Mouse (Mus musculus): ENCODE data around the gene Pitpnm3. TPM values are rescaled to one million over a fixed set of nuclear protein-coding genes. Genes with fewer than 3 reads are reported as not detected.

Pitpnm3 gene
- polyA plus RNA-seq, 1 experiment, result not detected

DNA sequence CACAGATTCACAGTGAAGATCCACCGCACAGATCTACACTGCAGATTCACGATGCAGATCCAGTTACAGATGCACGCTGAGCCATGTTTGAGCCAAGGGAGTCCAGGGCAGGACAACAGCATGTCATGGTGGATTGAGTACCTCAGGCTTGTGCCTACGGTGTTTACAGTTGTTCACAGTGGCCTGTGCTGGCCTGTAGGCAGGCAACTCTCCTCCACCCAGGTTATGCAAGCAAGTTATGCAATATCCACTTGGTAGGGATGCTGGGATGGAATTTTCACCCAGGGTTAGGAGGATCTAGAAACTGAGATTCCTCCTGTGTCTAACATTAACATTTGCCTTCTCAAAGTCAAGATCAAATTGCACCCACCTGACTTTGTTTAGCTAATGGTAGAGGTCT lies 53.0 kb downstream of the Pitpnm3 start:
- H3K4me3 ChIP-seq (replicated peaks), result no peak overlapping the region
- H3K4me1 ChIP-seq (ENCODE audit: control insufficient read depth), result no peaks in the 10 kb centered on the region
- no peaks in the 10 kb centered on the region for H3K36me3 ChIP-seq (ENCODE audit: control insufficient read depth)
- no peaks in the 10 kb centered on the region for H3K9me3 ChIP-seq (ENCODE audit: control insufficient read depth, low read length)
- H3K27me3 ChIP-seq (ENCODE audit: control insufficient read depth), result no peaks in the 10 kb centered on the region
- TF ChIP-seq TAL1 (IDR thresholded peaks at IDR 0.05; ENCODE audit: low read length) (no peak), GATA1 (IDR thresholded peaks at IDR 0.05; ENCODE audit: low read length) (no peak)

DNA sequence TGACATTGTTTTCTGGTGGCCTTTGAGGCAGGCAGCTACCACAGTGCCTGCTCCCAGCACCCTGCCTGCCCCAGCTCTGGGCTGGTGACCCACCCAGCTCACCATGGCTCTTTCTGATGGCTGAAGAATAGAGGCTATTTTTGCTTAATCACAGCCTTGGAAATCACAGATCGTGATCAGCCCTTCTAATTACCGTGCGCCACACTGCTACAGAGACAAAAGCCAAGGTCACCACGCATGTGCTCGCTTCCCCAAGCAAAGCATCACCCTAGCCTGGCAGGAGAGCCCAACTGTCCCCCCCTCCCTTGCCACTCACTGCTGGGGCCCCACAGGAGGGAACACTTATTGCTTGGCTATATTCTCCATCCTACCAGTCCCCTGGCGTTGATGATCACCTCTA lies 55.1 kb downstream of the Pitpnm3 start:
- Histone ChIP-seq H3K36me3 (ENCODE audit: control insufficient read depth) (no peaks in the 10 kb centered on the region), H3K4me1 (ENCODE audit: control insufficient read depth) (no peaks in the 10 kb centered on the region), H3K9me3 (ENCODE audit: control insufficient read depth, low read length) (no peaks in the 10 kb centered on the region), H3K4me3 (replicated peaks) (no peak overlapping the region), H3K27me3 (ENCODE audit: control insufficient read depth) (no peaks in the 10 kb centered on the region)
- TF ChIP-seq GATA1 (IDR thresholded peaks at IDR 0.05; ENCODE audit: low read length) (no peak), TAL1 (IDR thresholded peaks at IDR 0.05; ENCODE audit: low read length) (no peak)

- H3K27me3 ChIP-seq (ENCODE audit: control insufficient read depth), result no peaks in the 10 kb centered on the region
- H3K9me3 ChIP-seq (ENCODE audit: control insufficient read depth, low read length), result no peaks in the 10 kb centered on the region
- no peak for TF ChIP-seq GATA1 (IDR thresholded peaks at IDR 0.05; ENCODE audit: low read length)
- no peak for TF ChIP-seq TAL1 (IDR thresholded peaks at IDR 0.05; ENCODE audit: low read length)
- no peak overlapping the region for H3K4me3 ChIP-seq (replicated peaks)
- H3K4me1 ChIP-seq (ENCODE audit: control insufficient read depth), result no peaks in the 10 kb centered on the region
- no peaks in the 10 kb centered on the region for H3K36me3 ChIP-seq (ENCODE audit: control insufficient read depth)
Measured at GRCm38 (mm10) chr11:72078647-72079046, 56.9 kb downstream of the Pitpnm3 start.

DNA sequence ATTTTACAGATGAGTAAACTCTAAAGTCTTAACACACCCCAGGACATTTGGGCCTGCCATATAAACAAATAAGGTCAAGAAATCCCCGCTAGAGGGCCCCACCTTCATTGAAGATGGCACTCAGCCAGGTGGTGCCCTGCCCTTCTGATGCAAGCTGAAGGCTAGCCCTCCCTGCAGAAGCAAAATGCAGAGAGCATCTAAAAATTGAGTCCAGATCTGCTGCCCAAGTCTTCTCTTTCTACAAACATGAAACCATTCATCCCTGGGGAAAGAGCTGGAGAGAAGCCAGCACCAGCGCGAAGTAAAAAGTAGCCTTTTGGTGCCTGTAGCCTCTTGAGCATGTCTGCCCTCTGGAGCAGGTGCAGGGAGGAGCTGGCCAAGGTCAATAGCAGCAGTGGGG lies 57.5 kb downstream of the Pitpnm3 start:
- no peak overlapping the region for H3K4me3 ChIP-seq (replicated peaks)
- no peaks in the 10 kb centered on the region for H3K4me1 ChIP-seq (ENCODE audit: control insufficient read depth)
- no peak for TF ChIP-seq GATA1 (IDR thresholded peaks at IDR 0.05; ENCODE audit: low read length)
- TF ChIP-seq TAL1 (IDR thresholded peaks at IDR 0.05; ENCODE audit: low read length), result no peak
- no peaks in the 10 kb centered on the region for H3K9me3 ChIP-seq (ENCODE audit: control insufficient read depth, low read length)
- no peaks in the 10 kb centered on the region for H3K36me3 ChIP-seq (ENCODE audit: control insufficient read depth)
- H3K27me3 ChIP-seq (ENCODE audit: control insufficient read depth), result no peaks in the 10 kb centered on the region

GRCm38 (mm10) chr11:72074230-72074629 lies 61.3 kb downstream of the Pitpnm3 start:
- no peaks in the 10 kb centered on the region for H3K4me1 ChIP-seq (ENCODE audit: control insufficient read depth)
- no peak overlapping the region for H3K4me3 ChIP-seq (replicated peaks)
- no peak for TF ChIP-seq GATA1 (IDR thresholded peaks at IDR 0.05; ENCODE audit: low read length)
- TF ChIP-seq TAL1 (IDR thresholded peaks at IDR 0.05; ENCODE audit: low read length), result no peak
- H3K36me3 ChIP-seq (ENCODE audit: control insufficient read depth), result no peaks in the 10 kb centered on the region
- no peaks in the 10 kb centered on the region for H3K27me3 ChIP-seq (ENCODE audit: control insufficient read depth)
- H3K9me3 ChIP-seq (ENCODE audit: control insufficient read depth, low read length), result no peaks in the 10 kb centered on the region

DNA sequence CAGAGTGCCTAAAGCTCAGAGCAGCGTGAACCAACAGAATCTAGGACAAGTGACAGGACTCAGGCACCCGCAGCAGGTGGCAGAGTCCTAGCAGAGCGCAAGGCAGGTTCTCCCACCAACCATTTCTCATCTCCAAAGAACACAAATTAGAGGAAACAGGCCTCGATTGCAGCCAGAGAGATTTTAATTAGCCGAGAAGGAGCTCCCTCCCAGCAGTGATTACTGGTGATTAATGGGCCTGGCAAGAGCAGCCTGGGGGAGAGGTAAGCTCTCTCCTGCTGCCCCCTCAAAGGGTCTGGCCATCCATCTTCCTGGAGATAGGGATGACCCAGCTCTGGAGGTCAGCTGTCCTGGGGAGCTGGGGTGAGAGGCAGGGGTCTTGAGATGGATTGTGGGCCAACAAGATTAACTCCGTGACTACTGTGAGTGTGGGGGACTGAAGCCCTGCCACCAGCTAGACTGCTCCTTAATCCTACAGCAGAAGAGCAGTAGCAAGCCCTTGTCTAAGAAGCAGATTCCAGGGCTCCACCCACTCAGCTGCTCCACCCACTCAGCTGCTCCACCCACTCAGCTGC lies 63.2 kb downstream of the Pitpnm3 start:
- TF ChIP-seq TAL1 (IDR thresholded peaks at IDR 0.05; ENCODE audit: low read length) (no peak), GATA1 (IDR thresholded peaks at IDR 0.05; ENCODE audit: low read length) (no peak)
- Histone ChIP-seq H3K36me3 (ENCODE audit: control insufficient read depth) (no peaks in the 10 kb centered on the region), H3K4me3 (replicated peaks) (no peak overlapping the region), H3K4me1 (ENCODE audit: control insufficient read depth) (no peaks in the 10 kb centered on the region), H3K27me3 (ENCODE audit: control insufficient read depth) (no peaks in the 10 kb centered on the region), H3K9me3 (ENCODE audit: control insufficient read depth, low read length) (no peaks in the 10 kb centered on the region)

DNA sequence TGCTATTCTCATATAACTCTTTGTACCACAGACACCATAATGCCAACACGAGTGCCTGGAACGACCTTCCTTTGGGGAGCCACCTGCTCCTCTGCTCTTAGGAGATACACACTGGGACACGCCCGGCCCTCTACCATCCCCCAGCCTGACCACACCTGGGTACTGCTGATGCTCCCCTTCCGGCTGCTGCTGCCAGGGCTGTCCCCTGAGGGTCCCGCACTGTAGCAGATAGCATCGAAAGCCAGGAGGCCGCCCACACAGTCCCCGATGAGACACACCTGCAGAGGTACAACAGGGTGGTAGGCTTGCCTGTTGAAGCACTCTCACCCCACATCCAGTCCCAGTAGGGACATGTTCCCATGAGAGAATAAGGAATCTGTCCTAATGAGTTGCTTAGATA lies 64.8 kb downstream of the Pitpnm3 start:
- H3K36me3 ChIP-seq (ENCODE audit: control insufficient read depth), result no peaks in the 10 kb centered on the region
- no peaks in the 10 kb centered on the region for H3K9me3 ChIP-seq (ENCODE audit: control insufficient read depth, low read length)
- TF ChIP-seq GATA1 (IDR thresholded peaks at IDR 0.05; ENCODE audit: low read length), result no peak
- TF ChIP-seq TAL1 (IDR thresholded peaks at IDR 0.05; ENCODE audit: low read length), result no peak
- no peaks in the 10 kb centered on the region for H3K27me3 ChIP-seq (ENCODE audit: control insufficient read depth)
- no peaks in the 10 kb centered on the region for H3K4me1 ChIP-seq (ENCODE audit: control insufficient read depth)
- no peak overlapping the region for H3K4me3 ChIP-seq (replicated peaks)

- no peak overlapping the region for H3K4me3 ChIP-seq (replicated peaks)
- H3K36me3 ChIP-seq (ENCODE audit: control insufficient read depth), result no peaks in the 10 kb centered on the region
- TF ChIP-seq GATA1 (IDR thresholded peaks at IDR 0.05; ENCODE audit: low read length) (no peak), TAL1 (IDR thresholded peaks at IDR 0.05; ENCODE audit: low read length) (no peak)
- H3K4me1 ChIP-seq (ENCODE audit: control insufficient read depth), result no peaks in the 10 kb centered on the region
- no peaks in the 10 kb centered on the region for H3K27me3 ChIP-seq (ENCODE audit: control insufficient read depth)
- H3K9me3 ChIP-seq (ENCODE audit: control insufficient read depth, low read length), result no peaks in the 10 kb centered on the region
Measured at GRCm38 (mm10) chr11:72068026-72068425, 67.6 kb downstream of the Pitpnm3 start.

DNA sequence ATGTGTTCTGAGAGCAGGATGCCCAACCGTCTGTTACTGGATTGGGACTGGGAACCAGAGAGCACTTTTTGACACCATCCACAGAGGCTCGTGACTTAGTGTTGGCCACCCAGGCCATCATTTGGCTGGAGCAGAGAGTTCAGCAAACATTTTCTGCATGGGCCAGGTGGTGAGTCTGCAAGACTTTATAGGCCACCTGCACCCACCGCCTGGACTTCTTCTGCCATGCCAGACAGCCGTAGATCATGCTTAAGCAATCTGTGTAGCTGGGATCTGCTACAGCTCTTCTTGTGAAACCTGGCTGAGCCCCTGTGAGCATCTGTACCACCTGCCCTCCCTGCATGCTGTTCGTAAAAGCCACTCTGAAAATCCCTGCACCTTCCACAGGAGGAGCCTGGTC lies 68.3 kb downstream of the Pitpnm3 start:
- Histone ChIP-seq H3K9me3 (ENCODE audit: control insufficient read depth, low read length) (no peaks in the 10 kb centered on the region), H3K4me1 (ENCODE audit: control insufficient read depth) (no peaks in the 10 kb centered on the region), H3K4me3 (replicated peaks) (no peak overlapping the region), H3K27me3 (ENCODE audit: control insufficient read depth) (no peaks in the 10 kb centered on the region), H3K36me3 (ENCODE audit: control insufficient read depth) (no peaks in the 10 kb centered on the region)
- TF ChIP-seq GATA1 (IDR thresholded peaks at IDR 0.05; ENCODE audit: low read length) (no peak), TAL1 (IDR thresholded peaks at IDR 0.05; ENCODE audit: low read length) (no peak)

- no peaks in the 10 kb centered on the region for H3K27me3 ChIP-seq (ENCODE audit: control insufficient read depth)
- H3K4me1 ChIP-seq (ENCODE audit: control insufficient read depth), result no peaks in the 10 kb centered on the region
- no peak for TF ChIP-seq GATA1 (IDR thresholded peaks at IDR 0.05; ENCODE audit: low read length)
- no peak for TF ChIP-seq TAL1 (IDR thresholded peaks at IDR 0.05; ENCODE audit: low read length)
- no peak overlapping the region for H3K4me3 ChIP-seq (replicated peaks)
- no peaks in the 10 kb centered on the region for H3K9me3 ChIP-seq (ENCODE audit: control insufficient read depth, low read length)
- no peaks in the 10 kb centered on the region for H3K36me3 ChIP-seq (ENCODE audit: control insufficient read depth)
Measured at GRCm38 (mm10) chr11:72066330-72066729, 69.2 kb downstream of the Pitpnm3 start.
